Mouse (Mus musculus): Measurements from ENCODE around the gene Pgls.

The Pgls gene

DNA sequence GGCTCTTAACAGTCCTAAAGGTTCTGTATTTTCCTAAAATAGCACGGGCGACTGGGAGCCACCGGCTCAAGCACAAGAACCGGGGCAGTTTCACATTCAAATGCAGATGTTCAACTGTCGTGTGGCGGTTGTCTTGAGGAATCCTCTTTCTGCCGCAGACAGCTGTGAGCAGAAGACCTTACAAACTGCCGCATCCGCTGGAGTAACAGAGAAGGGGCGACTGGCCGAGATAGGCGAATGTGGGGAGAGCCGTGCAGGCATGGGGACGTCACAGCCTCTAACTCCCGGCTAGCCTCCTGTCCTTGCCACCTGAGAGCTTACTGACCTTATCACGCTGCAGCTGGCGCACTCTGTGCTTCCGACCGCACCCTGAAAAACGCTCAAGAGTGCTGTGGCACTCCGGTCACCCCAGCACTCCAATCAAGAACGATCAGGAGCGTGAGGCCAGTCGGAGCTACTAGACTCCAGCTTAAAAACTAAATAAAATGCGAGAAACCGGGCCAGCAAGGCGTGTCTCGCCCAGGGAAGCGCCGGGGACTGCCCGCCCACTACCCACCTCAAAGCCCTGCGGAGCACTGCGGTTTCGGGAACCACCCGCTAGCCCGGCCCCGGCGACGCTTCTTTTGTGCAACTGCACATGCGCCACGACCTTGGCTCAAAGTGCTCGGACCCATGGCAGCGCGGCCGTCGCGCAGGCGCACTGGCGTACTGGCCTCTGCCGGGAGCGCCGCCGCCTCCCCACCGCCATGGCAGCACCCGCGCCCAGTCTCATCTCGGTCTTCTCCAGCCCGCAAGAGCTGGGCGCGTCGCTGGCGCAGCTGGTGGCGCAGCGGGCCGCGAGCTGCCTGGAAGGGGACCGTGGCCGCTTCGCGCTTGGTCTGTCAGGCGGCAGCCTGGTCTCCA lies at the start of gene Pgls:
Gene Pgls (plus strand): TSS at position 706 of the 903 bp plus-strand sequence.
- DNase-seq = peak; percentile 97

DNA sequence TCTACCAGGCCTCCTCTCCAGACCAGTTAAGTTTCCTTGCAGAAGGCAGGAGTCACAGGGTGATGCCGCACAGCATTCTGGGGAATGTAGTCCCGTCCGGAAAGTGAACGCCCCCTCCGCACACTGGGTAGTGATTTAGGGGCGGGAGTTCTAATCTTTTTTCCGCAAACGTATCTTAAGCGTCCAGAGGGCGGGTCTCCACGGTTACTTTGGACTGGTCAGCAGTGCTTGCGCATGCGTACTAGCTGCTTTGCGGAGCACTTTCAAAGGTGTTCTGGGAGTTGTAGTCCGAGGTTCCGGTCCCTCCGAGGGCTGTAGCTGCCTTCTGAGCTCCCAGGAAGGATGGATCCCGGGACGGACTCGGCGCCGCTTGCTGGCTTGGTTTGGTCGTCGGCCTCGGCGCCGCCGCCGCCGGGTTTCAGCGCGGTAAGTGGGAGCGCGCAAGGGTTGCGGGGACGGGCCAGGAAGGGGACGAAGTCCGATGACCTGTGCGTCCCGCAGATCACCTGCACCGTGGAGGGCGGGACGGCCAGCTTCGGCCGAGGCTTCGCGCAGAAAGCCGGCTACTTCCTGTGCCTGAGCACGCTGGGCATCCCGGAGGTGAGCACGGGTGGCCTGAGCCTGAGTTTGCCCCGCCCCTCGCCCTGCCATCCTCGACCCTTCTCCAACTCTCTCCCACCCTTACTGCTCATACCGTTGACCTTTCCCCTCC lies 49.2 kb upstream of the Pgls start, which contains the start of gene Mvb12a:
Gene Mvb12a (plus strand): TSS at position 291 of the 712 bp plus-strand sequence.
- peak; percentile 99 for DNase-seq

DNA sequence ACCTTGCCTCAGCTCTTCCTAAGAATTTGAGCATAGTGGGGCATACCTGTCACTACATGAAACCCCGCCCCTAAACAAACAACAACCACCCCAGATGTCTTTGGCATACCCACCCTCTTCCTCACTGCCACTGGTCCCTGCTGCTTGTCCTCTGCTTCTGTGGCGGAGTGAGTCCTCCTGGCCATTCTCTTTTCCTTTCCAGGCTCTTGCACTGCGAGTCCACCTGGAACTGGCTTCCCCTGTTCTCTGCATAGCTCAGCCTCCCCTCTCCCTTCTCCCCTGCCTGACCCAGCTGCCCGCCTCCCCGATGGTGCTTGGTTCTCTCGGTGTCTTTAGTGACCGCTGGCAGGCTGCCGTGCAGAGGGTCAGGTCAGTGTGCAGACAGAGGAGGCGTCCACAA lies 48.2 kb upstream of the Pgls start:
- peak; percentile 54 for DNase-seq

DNA sequence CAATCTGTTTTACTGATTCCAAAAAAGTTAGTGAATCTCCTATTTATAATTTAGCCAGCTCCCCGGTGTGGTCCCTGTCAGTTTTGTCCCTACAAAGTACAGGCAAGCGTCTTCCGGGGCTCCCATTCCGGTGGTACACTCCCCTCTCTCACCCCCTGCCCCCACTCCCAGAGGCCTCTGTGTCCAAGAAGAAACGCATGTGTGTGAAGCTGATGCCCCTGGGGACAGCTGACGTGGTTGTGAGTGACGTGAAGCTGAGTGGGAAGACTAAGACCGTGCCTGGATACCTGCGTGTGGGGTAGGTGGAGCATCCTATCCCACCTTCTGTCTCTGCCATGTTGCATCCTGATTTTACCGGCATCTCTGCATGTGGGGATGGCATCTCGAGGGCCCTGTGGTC lies 46.9 kb upstream of the Pgls start:
- no peak for DNase-seq

DNA sequence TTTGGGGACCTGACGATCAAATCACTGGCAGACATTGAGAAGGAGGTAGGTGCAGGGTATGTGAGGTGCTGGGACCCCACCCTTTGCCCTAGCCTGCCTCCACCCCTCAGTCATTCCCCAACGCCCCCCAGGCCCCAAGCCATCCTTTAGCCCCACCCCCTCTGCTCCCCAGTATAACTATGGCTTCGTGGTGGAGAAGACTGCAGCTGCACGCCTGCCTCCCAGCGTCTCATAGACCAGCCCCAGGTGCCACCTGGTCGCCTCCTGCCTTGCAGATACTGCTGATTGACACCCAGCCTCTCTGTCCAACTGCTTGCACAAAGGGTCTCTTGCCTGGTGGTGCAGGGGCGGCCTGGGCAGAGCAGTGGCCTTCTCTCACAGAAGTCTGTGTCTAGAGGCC lies 44.4 kb upstream of the Pgls start:
- no peak for DNase-seq

DNA sequence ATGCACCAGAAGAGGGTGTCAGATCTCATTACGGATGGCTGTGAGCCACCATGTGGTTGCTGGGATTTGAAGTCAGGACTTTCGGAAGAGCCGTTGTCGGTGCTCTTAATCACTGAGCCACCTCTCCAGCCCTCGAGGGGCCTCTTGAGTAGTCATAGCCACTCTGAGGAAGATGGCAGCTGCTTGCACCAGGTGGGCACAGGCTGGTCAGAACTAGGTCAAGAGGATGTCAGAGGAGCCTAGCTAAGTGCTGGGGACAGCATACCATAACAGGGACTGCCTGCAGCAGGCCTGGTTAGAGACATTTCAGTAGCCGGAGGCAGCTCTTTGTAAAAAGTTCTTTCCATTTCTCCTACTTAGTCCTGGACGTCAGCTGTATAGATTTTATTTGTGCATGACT lies 41.2 kb upstream of the Pgls start:
- DNase-seq = no peak

DNA sequence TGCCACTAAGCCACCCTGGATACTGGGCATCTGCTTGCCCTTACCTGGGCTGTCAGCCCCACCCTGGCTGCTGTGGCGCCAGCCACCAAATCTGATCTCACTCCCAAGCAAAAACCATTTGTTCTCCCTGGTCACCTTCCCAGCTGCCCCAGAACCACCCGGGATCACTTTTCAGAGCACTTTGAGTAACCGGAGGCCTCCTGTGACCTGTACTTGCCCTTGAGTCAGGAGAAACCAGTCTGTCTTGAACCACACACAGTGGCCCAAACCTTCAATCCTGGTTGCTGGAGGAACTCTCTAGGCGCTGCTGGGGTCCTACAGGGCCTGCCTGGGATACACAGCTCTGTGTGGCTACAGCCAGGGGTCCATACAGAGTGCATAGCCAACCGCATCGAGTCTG lies 39.2 kb upstream of the Pgls start:
- DNase-seq = no peak

DNA sequence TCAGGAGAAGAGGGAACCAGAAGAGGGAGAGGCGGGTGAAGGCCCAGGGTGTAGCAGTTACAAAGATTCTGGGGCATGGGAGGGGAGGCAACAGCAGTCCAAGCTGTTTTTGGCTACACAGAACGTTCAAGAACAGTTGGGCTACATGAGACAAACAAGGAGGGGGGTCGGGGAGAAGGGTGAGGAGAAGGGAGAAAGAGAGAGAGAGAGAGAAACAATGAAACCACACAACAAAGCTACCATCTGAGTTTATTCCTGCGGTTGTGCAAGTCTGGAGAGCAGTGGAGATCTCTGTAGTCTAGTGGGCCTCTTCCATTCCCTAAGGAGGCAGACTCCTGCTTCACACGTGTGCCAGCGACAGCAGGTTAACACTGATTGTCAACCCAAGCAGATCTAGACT lies 38.0 kb upstream of the Pgls start:
- no peak for DNase-seq

DNA sequence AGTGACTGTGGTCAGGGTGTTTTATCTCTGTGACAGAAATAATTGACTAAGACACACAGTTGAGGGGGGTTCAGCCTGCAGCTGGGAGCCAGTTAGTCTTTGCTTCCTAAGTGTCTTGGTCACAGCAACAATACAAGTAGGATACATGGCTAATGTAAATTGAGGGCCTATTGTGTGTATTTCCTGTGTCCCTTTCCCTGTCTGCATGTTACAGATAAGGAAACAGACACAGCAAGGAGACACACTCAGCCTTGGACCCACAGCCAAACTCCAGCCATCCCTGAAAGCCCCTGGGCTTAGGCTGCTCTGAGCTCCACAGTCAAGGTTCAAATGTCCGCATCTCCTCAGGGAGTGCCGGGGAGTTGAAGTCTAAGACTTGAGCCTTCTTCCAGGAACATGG lies 37.3 kb upstream of the Pgls start:
- DNase-seq = no peak

DNA sequence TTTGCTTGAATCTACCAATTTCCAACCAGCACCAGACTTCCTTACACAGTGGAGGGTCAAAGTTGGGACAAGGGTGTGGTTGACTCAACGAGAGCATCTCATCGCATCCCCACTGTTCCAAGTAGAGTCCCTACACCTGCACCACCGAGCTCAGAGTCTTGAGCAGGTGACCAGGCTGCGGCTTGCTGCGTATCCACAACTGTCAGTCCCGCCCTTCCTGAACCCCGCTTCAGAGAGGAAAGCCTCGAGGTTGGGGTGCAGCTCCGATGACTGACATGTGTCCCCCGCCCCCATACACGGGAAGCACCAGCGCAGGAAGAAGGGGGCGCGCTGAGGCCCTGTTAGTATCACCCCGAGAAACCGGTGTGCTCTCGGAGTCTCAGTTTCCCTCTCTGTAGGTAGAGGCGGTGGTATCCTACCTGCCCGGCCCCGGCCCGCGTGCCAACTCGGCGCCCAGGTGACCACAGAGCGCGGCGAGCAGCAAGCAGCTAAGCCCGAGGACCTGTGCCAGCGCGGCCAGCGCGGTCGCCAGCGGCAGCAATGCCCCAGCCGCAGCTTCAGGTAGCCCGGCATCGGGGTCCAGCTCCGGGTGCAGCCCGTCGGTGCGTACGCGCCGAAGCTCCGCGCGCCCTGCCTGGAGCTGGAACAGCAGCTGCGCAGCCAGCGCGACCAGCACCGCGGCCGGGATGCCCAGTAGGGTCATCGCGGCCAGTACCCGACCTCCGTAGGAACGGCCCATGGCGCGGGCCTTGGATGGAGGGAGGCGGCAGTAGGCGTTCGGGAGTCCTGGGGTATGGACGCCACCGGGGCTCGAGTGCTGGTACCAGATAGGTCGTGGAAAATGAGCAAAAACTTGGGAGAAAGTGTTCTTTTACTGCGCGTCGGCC lies 33.7 kb upstream of the Pgls start, which contains the start of gene Tmem221:
Gene Tmem221 (minus strand): TSS at position 801 of the 887 bp plus-strand sequence.
- no peak for DNase-seq

DNA sequence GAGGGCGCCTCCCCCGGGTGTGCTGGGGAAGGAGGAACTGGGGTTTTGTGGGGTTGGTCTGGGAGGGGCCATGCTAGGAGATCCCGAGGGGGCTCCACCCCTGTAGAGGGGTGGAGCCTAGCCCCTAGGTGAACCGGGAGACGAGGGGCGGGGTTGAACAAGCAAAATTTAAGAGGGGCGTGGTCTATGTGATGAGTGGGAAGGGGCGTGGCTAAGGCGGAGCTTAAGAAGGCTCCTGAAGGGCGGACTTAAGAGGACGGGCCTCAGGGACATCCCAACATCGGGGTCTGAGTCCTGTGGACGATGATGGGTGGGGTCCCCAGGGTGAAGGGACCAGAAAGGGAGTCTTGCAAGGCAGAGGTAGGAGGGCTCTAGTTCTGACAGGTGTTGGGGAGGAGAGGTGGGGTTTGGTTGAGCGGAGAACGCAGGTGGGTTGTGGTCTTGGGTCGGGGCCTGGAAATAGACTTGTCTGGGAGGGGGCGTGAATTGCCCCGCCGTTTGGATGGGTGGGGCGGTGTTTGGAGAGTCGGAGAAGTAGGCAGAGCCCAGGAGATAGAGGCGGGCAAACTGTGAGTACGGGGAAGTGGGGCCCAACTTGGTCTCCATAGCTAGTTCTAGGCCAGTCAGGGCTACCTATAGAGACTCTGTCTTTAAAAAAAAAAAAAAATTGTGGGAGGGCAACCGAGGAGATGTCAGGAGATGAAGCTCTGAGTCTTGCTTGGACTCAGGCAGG lies 32.9 kb upstream of the Pgls start:
- DNase-seq = no peak

DNA sequence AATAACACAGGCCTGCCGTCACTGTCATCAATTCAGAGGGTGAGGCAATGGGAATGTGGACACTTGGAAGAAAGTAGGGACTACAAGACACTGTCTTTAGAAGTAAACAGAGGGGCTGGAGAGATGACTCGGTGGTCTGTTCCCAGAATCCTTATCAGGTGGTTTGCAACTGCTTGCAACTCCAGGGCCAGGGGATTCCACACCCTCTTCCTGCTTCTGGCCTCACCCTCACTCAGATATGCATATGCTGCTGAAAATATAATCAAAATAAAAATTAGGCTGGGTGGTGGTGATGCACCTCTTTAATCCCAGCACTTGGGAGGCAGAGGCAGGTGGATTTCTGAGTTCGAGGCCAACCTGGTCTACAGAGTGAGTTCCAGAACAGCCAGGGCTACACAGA lies 31.9 kb upstream of the Pgls start:
- DNase-seq = no peak

DNA sequence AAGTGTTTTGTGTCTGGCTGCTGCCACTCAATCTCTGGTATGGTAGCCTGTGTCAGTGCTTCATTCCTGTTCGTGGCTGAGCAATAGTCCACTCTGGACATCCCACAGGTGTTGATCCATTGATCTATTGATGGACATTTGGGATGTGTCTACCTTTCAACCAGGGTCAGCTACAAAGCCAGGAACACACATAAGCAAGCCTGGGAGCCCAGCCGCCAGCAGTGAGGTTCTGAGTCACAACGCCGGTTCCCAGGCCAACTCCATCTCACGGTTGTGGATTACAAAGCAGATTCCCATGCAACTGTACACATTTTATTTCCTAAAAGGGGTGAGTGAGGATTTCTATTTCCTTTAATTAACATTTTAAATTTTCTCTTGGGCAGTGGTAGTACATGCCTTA lies 31.2 kb upstream of the Pgls start:
- DNase-seq = no peak

DNA sequence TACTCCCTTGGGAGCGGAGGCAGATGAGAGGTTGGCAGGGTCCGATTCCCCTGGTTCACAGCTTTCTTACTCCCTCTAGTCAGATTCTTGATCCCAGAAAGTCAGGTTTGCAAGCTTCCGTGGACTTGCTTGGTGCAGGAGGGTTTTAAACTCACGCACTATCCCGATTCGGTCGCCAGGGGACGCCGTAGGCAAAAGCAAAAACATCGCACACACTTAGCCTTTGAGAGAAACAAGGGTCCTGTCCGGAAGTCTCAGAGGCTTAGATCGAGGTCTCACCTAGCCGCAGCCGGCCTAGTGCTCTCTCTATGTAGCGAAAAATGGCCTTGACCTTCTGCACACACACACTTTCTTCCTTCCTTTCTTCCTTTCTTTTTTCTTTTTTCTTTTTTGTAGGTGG lies 30.6 kb upstream of the Pgls start:
- no peak for DNase-seq

DNA sequence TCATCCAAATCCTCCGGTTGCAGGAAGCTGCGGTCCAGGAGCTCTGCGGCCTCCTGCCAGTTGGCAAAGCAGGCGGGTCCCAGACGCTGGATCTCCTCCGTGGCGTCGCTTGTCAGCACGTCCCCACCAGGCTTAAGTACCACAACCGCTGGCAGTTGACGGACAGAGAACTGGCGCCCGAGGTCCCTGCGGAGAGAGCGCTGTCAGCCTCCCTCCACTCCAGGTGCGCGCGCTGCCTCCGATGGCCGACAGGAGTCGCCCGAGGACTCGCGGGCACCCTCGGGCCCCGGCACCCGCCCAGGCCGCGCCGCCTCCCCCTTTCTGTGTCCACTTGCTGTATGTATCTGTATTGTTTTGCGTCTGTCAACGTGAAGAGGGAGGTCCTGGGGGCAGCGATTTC lies 29.2 kb upstream of the Pgls start:
- peak; percentile 76 for DNase-seq

DNA sequence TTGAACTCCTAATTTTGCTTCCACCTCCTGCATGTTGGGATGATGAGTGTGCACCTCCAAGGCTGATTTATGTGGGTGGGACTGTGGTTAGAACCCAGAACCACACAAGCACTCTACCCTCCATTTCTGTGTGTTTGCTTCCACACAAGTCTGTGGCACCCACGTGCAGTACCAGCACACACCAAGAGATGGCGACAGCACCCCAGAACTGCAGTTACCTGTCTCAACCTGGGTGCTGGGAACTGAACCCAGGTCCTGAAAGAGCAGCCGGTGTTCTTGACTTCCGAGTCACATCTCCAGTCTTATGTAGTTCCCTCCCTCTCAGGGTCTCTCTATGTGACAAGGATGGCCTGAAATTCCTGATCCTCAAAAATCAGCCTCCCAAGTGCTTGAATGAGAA lies 28.0 kb upstream of the Pgls start:
- DNase-seq = no peak

DNA sequence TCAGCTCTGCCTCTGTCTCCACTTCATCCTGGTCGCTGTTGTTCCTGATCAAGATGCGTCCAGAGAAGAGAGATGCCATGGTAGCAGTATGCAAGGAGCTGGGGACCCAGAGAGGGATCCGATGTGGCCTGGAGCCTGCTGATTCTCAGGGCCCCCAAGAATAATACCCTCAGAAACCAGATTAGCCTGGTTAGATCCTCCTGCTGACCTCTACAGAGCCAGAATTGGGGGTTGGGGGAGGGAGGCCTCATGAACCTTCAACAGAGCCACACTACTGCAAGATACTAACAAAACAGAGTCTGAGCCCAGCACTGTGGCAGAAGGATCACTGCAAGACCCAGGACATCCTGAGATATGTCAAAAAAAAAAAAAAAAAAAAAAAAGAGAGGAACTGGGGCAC lies 25.5 kb upstream of the Pgls start, which contains the start of gene Nxnl1:
Gene Nxnl1 (minus strand): TSS at position 101 of the 400 bp plus-strand sequence.
- no peak for DNase-seq

DNA sequence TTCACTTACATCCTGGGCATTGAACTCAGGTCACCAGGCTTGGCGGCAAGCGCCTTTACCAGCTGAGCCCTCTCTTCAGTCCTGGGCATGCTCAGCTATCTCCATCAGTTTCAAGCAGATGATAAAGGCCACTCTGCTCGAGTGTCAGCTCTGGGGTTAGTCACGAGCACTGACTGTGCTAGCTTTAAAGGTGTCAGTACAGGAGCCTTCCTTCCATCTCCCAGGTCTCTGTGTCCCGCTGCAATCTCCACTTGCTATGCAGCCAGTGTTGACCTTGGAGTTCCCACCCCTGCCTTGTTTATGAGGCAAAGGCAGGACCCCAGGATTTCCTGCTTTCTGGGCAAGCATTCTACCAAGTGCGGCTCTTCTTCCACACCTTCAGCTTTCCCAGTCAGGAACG lies 24.4 kb upstream of the Pgls start:
- DNase-seq = no peak

DNA sequence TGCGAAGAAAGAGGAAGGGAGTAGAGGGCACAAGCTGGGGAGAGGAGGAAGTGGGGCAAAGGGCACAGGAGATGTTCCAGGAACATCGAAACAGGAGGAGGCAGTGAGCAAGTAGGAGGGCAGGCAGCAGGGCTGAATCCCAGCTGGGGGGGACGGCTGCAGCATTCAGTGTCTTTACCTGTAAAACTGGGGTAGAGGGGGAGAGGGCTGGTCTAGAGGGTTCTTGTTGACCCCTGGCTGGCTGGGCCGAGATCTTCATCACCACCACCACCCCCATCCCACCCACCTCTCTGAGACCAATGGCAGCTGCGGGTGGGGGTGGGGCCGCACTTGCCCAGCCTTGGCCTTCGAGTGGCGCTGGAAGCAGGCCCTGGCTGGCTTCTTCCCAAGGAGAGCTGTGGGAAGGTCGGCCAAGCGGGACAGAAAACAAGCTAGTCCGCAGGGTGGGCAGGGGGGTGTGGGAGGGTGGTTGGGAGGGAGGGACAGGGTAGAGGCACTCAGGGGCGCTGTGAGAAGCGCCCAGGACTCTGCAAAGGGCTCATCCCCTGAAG lies 23.5 kb upstream of the Pgls start, which contains the start of gene Slc27a1:
Gene Slc27a1 (plus strand): TSS at position 496 of the 551 bp plus-strand sequence.
- peak; percentile 78 for DNase-seq

DNA sequence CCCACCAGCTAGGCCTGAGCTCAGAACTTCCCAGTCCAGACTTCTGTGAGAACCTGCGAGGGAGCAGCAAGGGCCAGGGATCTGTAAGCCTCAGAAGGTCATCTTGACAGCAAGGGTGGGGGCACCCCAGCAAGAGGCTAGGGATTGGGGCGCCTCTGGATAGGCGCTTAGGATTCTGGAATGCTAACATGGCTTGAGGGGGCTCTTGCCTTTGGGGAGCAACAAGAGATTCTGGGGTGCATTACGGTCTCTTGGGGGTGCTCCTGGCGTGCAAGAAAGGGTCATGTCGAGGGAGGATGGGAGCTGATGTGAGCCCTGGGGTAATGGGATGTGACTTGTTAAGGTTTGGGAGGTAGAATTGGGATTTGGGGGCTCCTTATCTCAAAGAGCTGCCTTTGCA lies 23.0 kb upstream of the Pgls start:
- DNase-seq = peak; percentile 76

DNA sequence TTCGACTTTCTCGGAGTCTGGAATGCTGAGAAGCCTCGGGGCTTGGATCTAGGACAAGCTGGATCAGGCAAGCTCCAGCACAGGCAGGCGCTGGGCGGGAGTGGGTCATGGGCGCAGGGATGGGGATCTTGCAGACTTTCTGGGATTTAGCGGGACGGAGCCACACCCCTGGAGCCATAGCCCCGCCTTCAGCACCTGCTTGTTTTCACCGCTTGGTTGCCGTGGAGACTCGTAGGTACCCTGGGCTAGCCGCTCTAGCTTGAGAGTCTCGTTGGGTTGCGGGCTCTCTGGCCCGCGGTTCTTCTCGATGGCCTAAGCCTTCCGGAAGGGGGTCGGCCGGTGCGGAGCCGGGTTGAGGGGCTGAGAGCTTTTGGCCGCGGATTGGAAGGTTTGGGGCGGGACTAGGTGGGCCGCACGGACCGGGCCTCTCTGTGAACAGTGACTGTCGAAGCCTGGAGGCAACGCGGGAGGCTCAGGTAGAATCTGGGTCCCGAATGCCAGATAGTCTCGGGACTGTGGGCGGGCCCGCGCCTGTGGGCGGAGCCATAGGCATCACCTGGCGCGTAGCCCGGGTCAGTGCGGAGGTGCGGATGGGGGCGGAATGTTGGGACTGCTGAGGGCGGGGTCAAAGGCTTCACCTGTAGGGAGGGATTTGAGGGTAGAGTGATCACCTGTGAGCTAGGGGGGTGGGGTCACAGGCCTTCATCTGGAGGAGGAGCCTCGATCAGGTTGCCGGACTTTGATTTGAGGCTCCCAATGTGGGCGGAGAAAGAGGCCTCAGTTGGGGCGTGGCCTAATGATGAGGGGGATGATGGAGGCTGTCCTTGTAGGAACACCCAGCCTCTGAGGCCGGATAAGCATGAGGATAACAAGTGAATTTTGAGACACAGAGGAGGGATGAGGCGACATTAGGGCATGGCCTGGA lies 22.3 kb upstream of the Pgls start:
- peak; percentile 98 for DNase-seq
